Mouse (Mus musculus): ENCODE results near the gene Pnrc1.

DNA sequence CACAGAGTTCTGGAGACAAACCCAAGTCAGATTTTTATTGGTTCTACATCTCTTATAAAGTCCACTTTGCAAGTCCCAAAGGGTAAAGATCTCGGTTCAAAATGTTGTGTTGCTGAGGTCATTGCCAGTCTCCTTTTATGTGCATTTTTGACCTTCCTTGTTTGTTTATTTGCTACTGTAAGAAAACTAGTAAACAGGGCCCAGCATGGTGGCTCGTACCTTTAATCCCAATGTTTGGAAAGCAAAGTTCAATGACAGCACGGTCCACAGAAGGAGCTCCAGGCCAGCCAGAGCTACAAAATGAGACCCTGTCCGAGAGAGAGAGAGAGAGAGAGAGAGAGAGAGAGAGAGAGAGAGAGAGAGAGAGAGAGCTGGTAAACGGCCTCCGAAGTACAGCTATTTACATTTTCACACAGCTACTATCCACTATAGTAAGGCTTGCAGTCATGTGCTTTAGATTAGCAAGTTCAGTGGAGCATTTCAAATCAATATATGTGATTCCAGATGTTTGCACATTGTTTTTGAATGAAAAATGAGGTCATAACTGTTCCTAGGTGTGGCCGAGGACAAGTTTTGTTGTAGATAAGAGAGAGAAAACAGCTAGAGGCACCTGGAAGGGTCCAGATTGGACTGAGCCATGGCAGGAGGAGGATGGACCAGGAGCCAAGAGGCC lies 65.8 kb downstream of the Pnrc1 start:
- TF ChIP-seq POLR2A (IDR thresholded peaks at IDR 0.05; ENCODE audit: control insufficient read depth, extremely low read depth, insufficient read depth, low read length, poor library complexity) (no peak), CTCF (IDR thresholded peaks at IDR 0.05; ENCODE audit: borderline replicate concordance, control insufficient read depth, extremely low read depth, insufficient read depth, low read length, poor library complexity) (no peak)

All from thymus, adult 2 months (tissue).